Mouse (Mus musculus): ENCODE measurements around the gene Eml4.

- TF ChIP-seq CTCF (IDR thresholded peaks at IDR 0.05; ENCODE audit: control insufficient read depth, insufficient read depth, insufficient read length) (no peak), MAX (IDR thresholded peaks at IDR 0.05) (no peak)
Measured at GRCm38 (mm10) chr17:83351119-83351531, 394 bp downstream of the Eml4 start.

Measured in C2C12 (cell line).